Mouse (Mus musculus) sigmoid colon, adult 10 weeks (tissue): ENCODE measurements around the gene Olfr294. TPM values are rescaled to one million over a fixed set of nuclear protein-coding genes. Genes with fewer than 3 reads are reported as not detected.

Experiments
- polyA plus RNA-seq: library from polyadenylated mRNA; stranded (reverse); fragments of 350-450 nt; fragmentation: Illumina TruSeq; extraction: RNeasy Lipid Tissue Mini Kit (QIAGEN cat#74804); gene quantifications from one replicate; pipeline ENCODE4 v1.2.3, GENCODE M21; 2014; ENCODE audit warnings: low read depth, low replicate concordance

Gene Olfr294
- polyA plus RNA-seq: not detected

GRCm38 (mm10) chr7:86616543-86616942, at the start of gene Olfr294:
TSS of gene Olfr294 (minus strand) at chr7:86616643.

GRCm38 (mm10) chr7:86648761-86649160, 32.3 kb upstream of the Olfr294 start, which contains the start of gene Olfr293:
TSS of gene Olfr293 (plus strand) at chr7:86649061.

GRCm38 (mm10) chr7:86583562-86583961, 32.9 kb downstream of the Olfr294 start, which contains the start of gene Olfr295:
TSS of gene Olfr295 (plus strand) at chr7:86583862.

Other genes with a start within 250 kb of the Olfr294 start
- not detected for gene Olfr305, start 249.7 kb downstream of the Olfr294 start, polyA plus RNA-seq
- not detected for gene Olfr304, start 230.0 kb downstream of the Olfr294 start, polyA plus RNA-seq
- gene Olfr303, start 218.9 kb downstream of the Olfr294 start, polyA plus RNA-seq: not detected
- not detected for gene Olfr301, start 212.8 kb downstream of the Olfr294 start, polyA plus RNA-seq
- gene Olfr299, start 156.7 kb downstream of the Olfr294 start, polyA plus RNA-seq: not detected
- not detected for gene Olfr298, start 124.2 kb downstream of the Olfr294 start, polyA plus RNA-seq
- gene Olfr297, start 96.7 kb downstream of the Olfr294 start, polyA plus RNA-seq: not detected
- not detected for gene Olfr295, start 32.8 kb downstream of the Olfr294 start, polyA plus RNA-seq
- gene Olfr293, start 32.4 kb upstream of the Olfr294 start, polyA plus RNA-seq: not detected
- gene Olfr292, start 71.7 kb upstream of the Olfr294 start, polyA plus RNA-seq: not detected
- gene Folh1, start 159.3 kb upstream of the Olfr294 start, polyA plus RNA-seq: 0.25 TPM
- not detected for gene Vmn2r77, start 178.4 kb upstream of the Olfr294 start, polyA plus RNA-seq